Mouse (Mus musculus): ENCODE results near the gene Cyp2d10. TPM values are rescaled to one million over a fixed set of nuclear protein-coding genes. Genes with fewer than 3 reads are reported as not detected.

The Cyp2d10 gene
- polyA plus RNA-seq, 1 experiment from 2014 or later, result not detected

DNA sequence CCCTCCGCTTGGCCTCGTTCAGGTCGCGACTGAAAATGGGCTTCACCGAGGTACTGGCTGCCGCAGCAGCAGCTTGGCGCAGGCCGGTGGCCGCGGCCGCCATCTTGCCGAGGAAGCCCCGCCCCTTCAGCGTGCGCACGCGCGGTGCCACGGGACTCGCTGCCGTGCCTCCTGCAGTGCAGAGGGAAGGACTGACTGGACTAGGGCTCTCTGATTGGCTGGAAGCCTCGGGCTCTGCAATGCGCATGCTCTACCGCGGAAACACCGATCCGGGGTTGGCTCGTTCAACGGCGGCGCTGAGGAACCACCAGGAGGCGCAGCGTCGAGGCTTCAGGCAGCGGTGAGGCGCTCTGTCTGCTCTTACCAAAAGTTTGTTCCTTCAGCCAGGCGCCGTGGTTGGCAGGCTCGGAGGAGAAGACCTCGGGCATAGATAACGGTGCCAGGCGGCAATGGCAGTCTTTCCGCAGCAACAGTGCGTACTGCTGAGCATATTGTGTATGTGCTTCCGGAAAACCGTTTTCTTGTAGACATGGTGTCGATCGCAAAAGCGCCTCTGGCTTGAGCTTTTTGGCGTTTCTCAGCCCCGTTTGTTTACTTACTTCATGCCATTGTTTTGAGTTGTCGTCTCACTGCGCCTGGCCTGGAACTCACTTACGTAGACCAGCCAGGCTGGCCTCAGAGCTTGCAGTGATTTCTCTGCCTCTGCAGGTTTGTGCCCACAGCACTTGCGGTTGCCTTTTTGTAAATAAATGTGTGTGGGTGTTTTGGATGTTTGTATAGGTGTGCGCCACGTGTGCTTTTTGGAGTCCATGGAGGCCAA is 52.7 kb downstream of the Cyp2d10 start, which contains the start of gene Ndufa6:
Gene Ndufa6, minus strand, starts transcription at position 197 of the 820 bp plus-strand sequence.
- Histone ChIP-seq H3K4me2 (peak within 1 kb of the TSS; percentile 86), H3K27ac (peak within 1 kb of the TSS; percentile 85), H3K36me3 (peaks cover 24% of the 10 kb centered on the region), H3K9me3 (no peaks in the 10 kb centered on the region), H3K4me3 (replicated peaks) (peak within 1 kb of the TSS; percentile 93), H3K9ac (replicated peaks) (peak within 1 kb of the TSS; percentile 93), H3K27me3 (no peaks in the 10 kb centered on the region), H3K4me1 (replicated peaks) (peaks cover 29% of the 10 kb centered on the region)
- 2% methylated on average over 57 of the region's 57 CpGs for WGBS
- ATAC-seq (ENCODE audit: insufficient number of reproducible peaks, insufficient read depth, low FRiP score, low TSS enrichment, low read depth), result peak; percentile 99

DNA sequence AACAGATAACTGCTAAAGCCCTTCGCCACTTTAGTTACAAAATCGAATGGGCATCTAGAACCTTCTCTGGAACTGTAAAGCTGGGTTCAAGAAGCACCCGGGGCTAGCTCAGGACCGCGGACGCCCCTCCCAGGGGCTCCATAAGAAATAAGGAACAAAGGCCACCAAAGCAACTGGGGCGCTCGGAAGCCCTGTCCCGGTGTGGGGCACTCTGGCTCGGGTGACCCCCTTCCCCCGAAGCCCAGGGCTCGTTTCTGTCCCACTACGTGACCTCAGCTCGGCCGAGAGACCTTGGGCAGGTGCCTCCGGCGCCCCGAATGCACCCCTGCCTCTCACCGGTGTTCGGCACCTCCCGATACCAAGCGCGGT is 53.3 kb downstream of the Cyp2d10 start:
- no peak; the same call in 1 of the 2 replicates for ATAC-seq (ENCODE audit: insufficient number of reproducible peaks, insufficient read depth, low FRiP score, low TSS enrichment, low read depth)
- WGBS, result under 1% methylated on average over 23 of the region's 23 CpGs

DNA sequence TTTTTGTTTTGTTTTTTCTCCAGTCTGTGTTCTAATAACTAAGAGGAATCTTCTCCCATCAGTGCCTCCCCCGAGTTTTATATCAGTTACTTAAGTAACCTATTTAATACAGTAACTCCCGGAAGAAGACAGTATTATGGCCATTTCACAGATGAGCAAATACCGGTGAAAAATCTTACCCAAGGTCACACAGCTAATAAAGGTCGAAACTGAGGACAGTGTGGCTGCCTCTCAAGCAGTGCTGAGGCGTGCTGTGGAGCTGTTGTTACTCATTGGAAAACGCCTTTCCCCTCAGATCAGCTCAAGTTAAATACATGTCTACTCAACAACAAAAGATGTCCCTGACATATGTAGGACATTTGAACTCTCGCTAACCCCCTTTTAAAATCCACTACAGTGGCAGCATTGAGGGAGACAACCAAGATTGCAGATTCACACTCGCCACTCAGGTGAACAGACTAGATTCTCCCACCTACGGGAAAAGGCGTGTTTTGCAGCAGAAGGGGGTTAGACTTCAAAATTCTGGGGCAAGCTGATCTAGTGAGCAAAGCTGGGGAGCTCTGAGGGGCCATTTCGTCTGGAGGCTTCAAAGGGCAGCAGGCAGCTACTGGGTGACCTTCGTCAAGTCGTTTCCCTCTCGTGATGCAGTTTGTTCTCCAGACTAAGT is 53.8 kb downstream of the Cyp2d10 start:
- ATAC-seq (ENCODE audit: insufficient number of reproducible peaks, insufficient read depth, low FRiP score, low TSS enrichment, low read depth), result no peak
- Histone ChIP-seq H3K27me3 (no peaks in the 10 kb centered on the region), H3K27ac (peak overlapping the region; percentile 84), H3K36me3 (peaks cover 35% of the 10 kb centered on the region), H3K4me3 (replicated peaks) (peak overlapping the region; percentile 93), H3K4me1 (replicated peaks) (peaks cover 19% of the 10 kb centered on the region), H3K9me3 (no peaks in the 10 kb centered on the region), H3K9ac (replicated peaks) (peak overlapping the region; percentile 93), H3K4me2 (peak overlapping the region; percentile 86)
- WGBS, result 32% methylated on average over 14 of the region's 14 CpGs

More for the DNA sequence above, 53.3 kb downstream of the Cyp2d10 start:
- Histone ChIP-seq H3K27ac (peak overlapping the region; percentile 84), H3K4me1 (replicated peaks) (peaks cover 23% of the 10 kb centered on the region), H3K4me2 (peak overlapping the region; percentile 86), H3K9ac (replicated peaks) (peak overlapping the region; percentile 93), H3K27me3 (no peaks in the 10 kb centered on the region), H3K9me3 (no peaks in the 10 kb centered on the region), H3K4me3 (replicated peaks) (peak overlapping the region; percentile 93), H3K36me3 (peaks cover 30% of the 10 kb centered on the region)

Small RNAs within 50 kb of the gene (microRNA-seq; reads per million reads assigned to microRNA genes)
- not detected for gene Gm25990
- not detected for gene Gm27331
- not detected for gene Gm27622
- gene Mir7684, result not detected

Other genes with a start within 250 kb of the Cyp2d10 start
- gene Shisa8, start 194.4 kb downstream of the Cyp2d10 start, polyA plus RNA-seq (2016; fragmentation: Nextera tagmentation; extraction: Ambion mirVana), result 0.10 and 0.23 TPM in 2 replicates
- gene Tnfrsf13c, start 182.8 kb downstream of the Cyp2d10 start, polyA plus RNA-seq (2016; fragmentation: Nextera tagmentation; extraction: Ambion mirVana), result 0.10 TPM in 1 of 2 replicates, not detected in the other
- gene Cenpm, start 162.4 kb downstream of the Cyp2d10 start, polyA plus RNA-seq (2016; fragmentation: Nextera tagmentation; extraction: Ambion mirVana), result 75.5 and 75.7 TPM in 2 replicates
- not detected in 2 replicates for gene 1500009C09Rik, start 154.8 kb downstream of the Cyp2d10 start, polyA plus RNA-seq (2016; fragmentation: Nextera tagmentation; extraction: Ambion mirVana)
- 45.5 and 46.3 TPM in 2 replicates for gene Sept3, start 132.3 kb downstream of the Cyp2d10 start, polyA plus RNA-seq (2016; fragmentation: Nextera tagmentation; extraction: Ambion mirVana)
- gene Wbp2nl, start 108.2 kb downstream of the Cyp2d10 start, polyA plus RNA-seq (2016; fragmentation: Nextera tagmentation; extraction: Ambion mirVana), result not detected in 2 replicates
- gene Naga, start 68.3 kb downstream of the Cyp2d10 start, polyA plus RNA-seq (2016; fragmentation: Nextera tagmentation; extraction: Ambion mirVana), result 33.6 and 34.1 TPM in 2 replicates
- 11.0 and 11.3 TPM in 2 replicates for gene Pheta2, start 68.3 kb downstream of the Cyp2d10 start, polyA plus RNA-seq (2016; fragmentation: Nextera tagmentation; extraction: Ambion mirVana)
- 204 and 226 TPM in 2 replicates for gene Smdt1, start 68.2 kb downstream of the Cyp2d10 start, polyA plus RNA-seq (2016; fragmentation: Nextera tagmentation; extraction: Ambion mirVana)
- 302 and 311 TPM in 2 replicates for gene Ndufa6, start 52.9 kb downstream of the Cyp2d10 start, polyA plus RNA-seq (2016; fragmentation: Nextera tagmentation; extraction: Ambion mirVana)
- gene Cyp2d22, start 26.9 kb downstream of the Cyp2d10 start, polyA plus RNA-seq (2016; fragmentation: Nextera tagmentation; extraction: Ambion mirVana), result 3.3 and 5.2 TPM in 2 replicates
- not detected in 2 replicates for gene Cyp2d11, start 13.2 kb downstream of the Cyp2d10 start, polyA plus RNA-seq (2016; fragmentation: Nextera tagmentation; extraction: Ambion mirVana)
- not detected in 2 replicates for gene Cyp2d9, start 26.2 kb upstream of the Cyp2d10 start, polyA plus RNA-seq (2016; fragmentation: Nextera tagmentation; extraction: Ambion mirVana)
- not detected in 2 replicates for gene Cyp2d12, start 147.9 kb upstream of the Cyp2d10 start, polyA plus RNA-seq (2016; fragmentation: Nextera tagmentation; extraction: Ambion mirVana)
- gene Cyp2d34, start 213.8 kb upstream of the Cyp2d10 start, polyA plus RNA-seq (2016; fragmentation: Nextera tagmentation; extraction: Ambion mirVana), result not detected in 2 replicates

All from limb, embryonic 12.5 days (tissue).